Comparison of ENCODE assay signal across 29 mouse cellular contexts in genomic region chr5:16098766-16099165, GRCm38 (mm10).
"Had no signal": no experiment of that assay in that cellular context is flagged by ENCODE, and none has a peak within 500 bp of the region (broad histone marks: within the 10 kb centered on the region; RNA-seq: fewer than 3 reads in every experiment).

No protein-coding gene starts in this region.

- H3K9ac ChIP-seq: heart, embryonic 12.5 days; hindbrain, embryonic 12.5 days; hindbrain, embryonic 14.5 days; kidney, embryonic 15.5 days; limb, embryonic 12.5 days; liver, embryonic 13.5 days; liver, embryonic 15.5 days; liver, postnatal 0 days had no signal

- H3K27me3 ChIP-seq: heart, embryonic 12.5 days; hindbrain, embryonic 12.5 days; kidney, embryonic 15.5 days; limb, embryonic 12.5 days; liver, embryonic 13.5 days; liver, embryonic 15.5 days had no signal

- ATAC-seq: hindbrain, embryonic 16.5 days; intestine, embryonic 16.5 days; liver, postnatal 0 days had no signal

- H3K27ac ChIP-seq: gastrocnemius, adult 2 months; heart, embryonic 10.5 days; hindbrain, embryonic 10.5 days; hindbrain, embryonic 12.5 days; hindbrain, embryonic 14.5 days; kidney, embryonic 15.5 days; kidney, postnatal 0 days; limb, embryonic 10.5 days; limb, embryonic 12.5 days; liver, embryonic 13.5 days; liver, embryonic 15.5 days had no signal

- H3K4me1 ChIP-seq: heart, embryonic 10.5 days; heart, embryonic 12.5 days; hindbrain, embryonic 10.5 days; hindbrain, embryonic 12.5 days; kidney, embryonic 15.5 days; limb, embryonic 10.5 days; liver, embryonic 13.5 days; liver, embryonic 15.5 days had no signal

- H3K9me3 ChIP-seq: heart, embryonic 10.5 days; heart, embryonic 12.5 days; hindbrain, embryonic 10.5 days; hindbrain, embryonic 12.5 days; kidney, embryonic 15.5 days; limb, embryonic 10.5 days; limb, embryonic 12.5 days; liver, embryonic 13.5 days; liver, embryonic 15.5 days had no signal

- H3K4me2 ChIP-seq: heart, embryonic 12.5 days; hindbrain, embryonic 12.5 days; hindbrain, embryonic 14.5 days; kidney, embryonic 15.5 days; limb, embryonic 12.5 days; liver, embryonic 11.5 days; liver, embryonic 13.5 days; liver, embryonic 15.5 days had no signal

- H3K4me3 ChIP-seq: gastrocnemius, adult 2 months; heart, embryonic 10.5 days; heart, embryonic 12.5 days; hindbrain, embryonic 10.5 days; hindbrain, embryonic 12.5 days; kidney, embryonic 15.5 days; limb, embryonic 10.5 days; limb, embryonic 12.5 days; liver, embryonic 13.5 days; liver, embryonic 15.5 days had no signal

- DNase-seq: gastrocnemius, adult 2 months; gastrocnemius, postnatal 14 days; gastrocnemius, postnatal 36 days; heart, adult 18-20 months; heart, postnatal 10 days; heart, postnatal 4 days; kidney, adult 11 months; kidney, adult 2 months; kidney, adult 9 months; kidney, postnatal 14 days; kidney, postnatal 36 days; layer of hippocampus, adult 9-11 months; layer of hippocampus, postnatal 36 days; liver; liver, embryonic 13.5 days; liver, postnatal 0 days had no signal

- H3K36me3 ChIP-seq: heart, embryonic 10.5 days; heart, embryonic 12.5 days; hindbrain, embryonic 10.5 days; hindbrain, embryonic 12.5 days; kidney, embryonic 15.5 days; limb, embryonic 10.5 days; limb, embryonic 12.5 days; liver, embryonic 13.5 days; liver, embryonic 15.5 days had no signal
